14 mouse cellular contexts compared by ENCODE assay signal in genomic region chr3:115893166-115893565, GRCm38 (mm10).
"Had no signal": no experiment of that assay in that cellular context is flagged by ENCODE, and none has a peak within 500 bp of the region (broad histone marks: within the 10 kb centered on the region; RNA-seq: fewer than 3 reads in every experiment).

No protein-coding gene starts in this region.

- ATAC-seq: midbrain, embryonic 15.5 days had no signal

- H3K9me3 ChIP-seq: liver, embryonic 13.5 days; midbrain, embryonic 12.5 days; midbrain, embryonic 15.5 days; stomach, embryonic 15.5 days had no signal

- H3K27ac ChIP-seq: liver, embryonic 13.5 days; midbrain, embryonic 12.5 days; midbrain, embryonic 15.5 days; stomach, embryonic 15.5 days had no signal

- DNase-seq: kidney, adult 18-20 months; kidney, adult 9 months; kidney, postnatal 14 days; kidney, postnatal 4 days; liver, embryonic 13.5 days; lung, adult 2 months; lung, postnatal 14 days; lung, postnatal 4 days; right cerebral cortex, postnatal 25 days; spleen, adult 18-20 months; thymus, postnatal 36 days had no signal

- H3K36me3 ChIP-seq: midbrain, embryonic 15.5 days; stomach, embryonic 15.5 days had no signal

- H3K9ac ChIP-seq: liver, embryonic 13.5 days; midbrain, embryonic 12.5 days; midbrain, embryonic 15.5 days; stomach, embryonic 15.5 days had no signal

- H3K27me3 ChIP-seq: liver, embryonic 13.5 days; midbrain, embryonic 12.5 days; midbrain, embryonic 15.5 days; stomach, embryonic 15.5 days had no signal

- H3K4me2 ChIP-seq: liver, embryonic 13.5 days; midbrain, embryonic 12.5 days; midbrain, embryonic 15.5 days; stomach, embryonic 15.5 days had no signal

- H3K4me3 ChIP-seq: liver, embryonic 13.5 days; midbrain, embryonic 12.5 days; midbrain, embryonic 15.5 days; stomach, embryonic 15.5 days had no signal

- H3K4me1 ChIP-seq: stomach, embryonic 15.5 days had no signal
